Mouse (Mus musculus): ENCODE data around the gene Rnf31. TPM values are rescaled to one million over a fixed set of nuclear protein-coding genes. Genes with fewer than 3 reads are reported as not detected.
A peak's percentile ranks its signal among the peaks of the same experiment; 100 is the strongest.

Gene Rnf31
- polyA plus RNA-seq, 1 experiment from 2014 or later: 9.5 TPM

- H3K4me2 ChIP-seq (replicated peaks; ENCODE audit: low read depth): no peak overlapping the region
- no peaks in the 10 kb centered on the region for H3K9me3 ChIP-seq (ENCODE audit: control insufficient read depth, low read length)
- WGBS: 89% methylated on average over 21 of the region's 23 CpGs
- peaks cover 4% of the 10 kb centered on the region; the same call in 1 of the 2 replicates for H3K36me3 ChIP-seq (ENCODE audit: control insufficient read depth, insufficient read depth, low read length)
- H3K4me3 ChIP-seq (ENCODE audit: low read depth, low read length): no peak overlapping the region
- no peak overlapping the region for H3K27ac ChIP-seq (replicated peaks)
- DNase-seq (ENCODE audit: low spot score) (no peak), ATAC-seq (ENCODE audit: low FRiP score, low TSS enrichment) (no peak)
- TF ChIP-seq EP300 (optimal IDR thresholded peaks at IDR 0.05) (no peak), CTCF (IDR thresholded peaks at IDR 0.05; ENCODE audit: low read depth) (0 out of 2 replicates have a peak, but pooled peaks have one; percentile 4)
- no peak overlapping the region for H3K9ac ChIP-seq (ENCODE audit: low read length)
- peaks cover 3% of the 10 kb centered on the region; the same call in 1 of the 2 replicates for H3K4me1 ChIP-seq (replicated peaks; ENCODE audit: control insufficient read depth, insufficient read depth)
- no peaks in the 10 kb centered on the region for H3K27me3 ChIP-seq (ENCODE audit: control insufficient read depth, insufficient read depth, low read length)
Measured at GRCm38 (mm10) chr14:55579511-55580496, 11.7 kb upstream of the Rnf31 start.

GRCm38 (mm10) chr14:55580731-55581130 is 10.8 kb upstream of the Rnf31 start:
- ATAC-seq (ENCODE audit: low FRiP score, low TSS enrichment): no peak
- TF ChIP-seq CTCF (IDR thresholded peaks at IDR 0.05; ENCODE audit: low read depth) (no peak), EP300 (optimal IDR thresholded peaks at IDR 0.05) (no peak)
- no peaks in the 10 kb centered on the region for H3K27me3 ChIP-seq (ENCODE audit: control insufficient read depth, insufficient read depth, low read length)
- WGBS: 93% methylated on average over 16 of the region's 16 CpGs
- peaks cover 4% of the 10 kb centered on the region; the same call in 1 of the 2 replicates for H3K36me3 ChIP-seq (ENCODE audit: control insufficient read depth, insufficient read depth, low read length)
- no peak for DNase-seq (ENCODE audit: low spot score)
- no peak overlapping the region for H3K4me2 ChIP-seq (replicated peaks; ENCODE audit: low read depth)
- H3K4me3 ChIP-seq (ENCODE audit: low read depth, low read length): no peak overlapping the region
- H3K9me3 ChIP-seq (ENCODE audit: control insufficient read depth, low read length): no peaks in the 10 kb centered on the region
- no peak overlapping the region for H3K9ac ChIP-seq (ENCODE audit: low read length)
- H3K4me1 ChIP-seq (replicated peaks; ENCODE audit: control insufficient read depth, insufficient read depth): peaks cover 3% of the 10 kb centered on the region; the same call in 1 of the 2 replicates
- H3K27ac ChIP-seq (replicated peaks): no peak overlapping the region

- DNase-seq (ENCODE audit: low spot score): no peak
- TF ChIP-seq CTCF (IDR thresholded peaks at IDR 0.05; ENCODE audit: low read depth): peak; percentile 56
- no peak for TF ChIP-seq EP300 (optimal IDR thresholded peaks at IDR 0.05)
- Histone ChIP-seq H3K4me3 (ENCODE audit: low read depth, low read length) (no peak overlapping the region), H3K27ac (replicated peaks) (no peak overlapping the region), H3K4me2 (replicated peaks; ENCODE audit: low read depth) (no peak overlapping the region), H3K9me3 (ENCODE audit: control insufficient read depth, low read length) (no peaks in the 10 kb centered on the region), H3K9ac (ENCODE audit: low read length) (no peak overlapping the region), H3K4me1 (replicated peaks; ENCODE audit: control insufficient read depth, insufficient read depth) (peaks cover 3% of the 10 kb centered on the region; the same call in 1 of the 2 replicates), H3K36me3 (ENCODE audit: control insufficient read depth, insufficient read depth, low read length) (peaks cover 4% of the 10 kb centered on the region; the same call in 1 of the 2 replicates), H3K27me3 (ENCODE audit: control insufficient read depth, insufficient read depth, low read length) (no peaks in the 10 kb centered on the region)
- no peak for ATAC-seq (ENCODE audit: low FRiP score, low TSS enrichment)
- 70% methylated on average over 9 of the region's 9 CpGs for WGBS
Measured at GRCm38 (mm10) chr14:55581981-55582681, 9.4 kb upstream of the Rnf31 start.

GRCm38 (mm10) chr14:55584303-55584701 is 7.2 kb upstream of the Rnf31 start:
- DNase-seq (ENCODE audit: low spot score) (no peak), ATAC-seq (ENCODE audit: low FRiP score, low TSS enrichment) (no peak)
- H3K4me3 ChIP-seq (ENCODE audit: low read depth, low read length): peak overlapping the region; percentile 53
- peaks cover 3% of the 10 kb centered on the region; the same call in 1 of the 2 replicates for H3K4me1 ChIP-seq (replicated peaks; ENCODE audit: control insufficient read depth, insufficient read depth)
- no peaks in the 10 kb centered on the region for H3K9me3 ChIP-seq (ENCODE audit: control insufficient read depth, low read length)
- 40% methylated on average over 5 of the region's 5 CpGs for WGBS
- no peak overlapping the region for H3K9ac ChIP-seq (ENCODE audit: low read length)
- H3K27ac ChIP-seq (replicated peaks): no peak overlapping the region
- H3K4me2 ChIP-seq (replicated peaks; ENCODE audit: low read depth): peak overlapping the region; percentile 86
- H3K36me3 ChIP-seq (ENCODE audit: control insufficient read depth, insufficient read depth, low read length): peaks cover 4% of the 10 kb centered on the region; the same call in 1 of the 2 replicates
- no peak for TF ChIP-seq CTCF (IDR thresholded peaks at IDR 0.05; ENCODE audit: low read depth)
- no peak for TF ChIP-seq EP300 (optimal IDR thresholded peaks at IDR 0.05)
- no peaks in the 10 kb centered on the region for H3K27me3 ChIP-seq (ENCODE audit: control insufficient read depth, insufficient read depth, low read length)

DNA sequence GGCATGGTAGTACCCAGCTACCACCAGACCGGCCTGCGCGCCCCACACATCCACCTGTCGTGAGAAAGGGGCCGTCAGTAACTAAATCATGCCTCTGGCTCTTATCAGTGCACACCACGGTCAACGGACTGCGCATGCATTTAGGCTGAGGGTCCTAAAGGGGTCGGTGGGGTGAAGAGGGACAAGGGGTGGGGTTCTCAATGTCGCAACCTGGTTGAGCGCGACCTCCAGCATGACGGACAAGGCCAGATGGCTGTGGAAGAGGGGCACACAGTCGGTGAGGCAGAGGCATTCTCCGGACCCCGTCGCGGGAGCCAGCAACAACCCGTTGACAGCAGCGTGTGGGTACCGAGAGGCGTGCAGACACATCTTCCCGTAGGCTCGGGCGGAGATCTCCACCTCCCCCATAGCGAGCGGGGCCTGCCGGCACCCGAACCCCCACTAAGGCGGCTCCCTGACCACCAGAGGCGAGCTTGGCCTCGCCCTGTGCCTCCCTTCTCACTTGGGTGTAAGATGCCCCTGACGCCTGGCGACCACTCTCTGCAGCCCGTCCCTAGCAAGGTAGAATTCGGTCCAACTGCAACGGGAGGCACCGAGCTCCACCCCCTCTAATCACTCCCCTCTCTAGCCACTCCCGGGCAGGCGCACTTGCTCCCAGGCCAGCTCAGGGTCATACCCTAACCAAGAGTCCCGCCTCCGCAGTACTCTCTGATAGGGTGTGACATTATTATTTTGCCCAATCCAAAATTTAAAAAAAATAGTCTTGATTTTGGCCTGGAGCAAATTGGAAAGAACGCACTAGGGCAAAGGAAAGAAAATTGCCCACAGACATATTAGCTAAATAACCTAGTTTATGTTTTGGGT is 6.6 kb upstream of the Rnf31 start, which contains the start of gene Emc9:
Gene Emc9, minus strand, starts transcription at position 601 of the 864 bp plus-strand sequence.
- H3K9ac ChIP-seq (ENCODE audit: low read length): peak within 1 kb of the TSS; percentile 63
- H3K4me1 ChIP-seq (replicated peaks; ENCODE audit: control insufficient read depth, insufficient read depth): peaks cover 3% of the 10 kb centered on the region; the same call in 1 of the 2 replicates
- H3K4me2 ChIP-seq (replicated peaks; ENCODE audit: low read depth): peak within 1 kb of the TSS; percentile 86
- peak within 1 kb of the TSS; percentile 53 for H3K4me3 ChIP-seq (ENCODE audit: low read depth, low read length)
- peak within 1 kb of the TSS; percentile 73 for H3K27ac ChIP-seq (replicated peaks)
- ATAC-seq (ENCODE audit: low FRiP score, low TSS enrichment): peak; percentile 85
- WGBS: 5% methylated on average over 43 of the region's 43 CpGs
- H3K36me3 ChIP-seq (ENCODE audit: control insufficient read depth, insufficient read depth, low read length): peaks cover 4% of the 10 kb centered on the region; the same call in 1 of the 2 replicates
- peak; percentile 78 for DNase-seq (ENCODE audit: low spot score)
- TF ChIP-seq EP300 (optimal IDR thresholded peaks at IDR 0.05): no peak
- TF ChIP-seq CTCF (IDR thresholded peaks at IDR 0.05; ENCODE audit: low read depth): no peak
- H3K27me3 ChIP-seq (ENCODE audit: control insufficient read depth, insufficient read depth, low read length): no peaks in the 10 kb centered on the region
- no peaks in the 10 kb centered on the region for H3K9me3 ChIP-seq (ENCODE audit: control insufficient read depth, low read length)

Measured in stomach, postnatal 0 days (tissue).